Mouse (Mus musculus) bone marrow macrophage, adult 2 months (primary cell): ENCODE measurements around the gene Armcx4.

ENCODE experiments used
- CTCF ChIP-seq: IDR thresholded peaks from 2 replicates; pipeline ENCODE4 v1.5.1; 2012; ENCODE audit warnings: low read depth, mild to moderate bottlenecking, low read length, moderate library complexity
- POLR2A ChIP-seq: IDR thresholded peaks from 2 replicates; pipeline ENCODE4 v1.6.1; 2012; ENCODE audit warnings: mild to moderate bottlenecking, low read depth, low read length, borderline replicate concordance

DNA sequence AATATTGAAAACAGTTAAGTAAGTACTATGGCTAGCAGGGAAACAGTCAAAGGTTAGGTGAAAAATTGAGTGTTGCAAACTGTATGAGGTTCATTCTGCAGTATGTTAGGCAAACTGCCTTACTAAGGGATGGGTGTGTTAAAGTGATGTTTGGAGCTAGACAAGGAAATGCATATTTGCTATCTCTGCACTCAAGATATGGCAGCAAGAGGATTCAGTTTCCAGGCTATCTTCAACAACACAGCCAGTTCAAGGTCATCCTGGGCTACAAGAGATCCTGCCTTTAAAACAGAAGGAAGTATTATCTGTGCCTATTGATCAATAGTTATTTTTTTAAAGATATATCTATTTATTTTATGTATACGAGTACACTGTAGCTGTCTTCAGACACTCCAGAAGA, 40.0 kb upstream of the Armcx4 start:
- TF ChIP-seq CTCF (no peak), POLR2A (no peak)
